Mouse (Mus musculus): ENCODE measurements at regions not wholly inside any gene's neighbourhood (a gene's known extent, or its start where the extent isn't known, plus 50 kb on each side); places are given as distances from the start of the nearest gene placed in this dataset.

- no peak for DNase-seq
- intact Hi-C loops (cut with DNase I; ENCODE audit: low total_unique reads): no loop called here
Observed at GRCm38 (mm10) chr17:41525101-41525500, 590.3 kb upstream of the Cenpq start.

GRCm38 (mm10) chr17:41512041-41512440 lies 577.2 kb upstream of the Cenpq start:
- DNase-seq: no peak
- intact Hi-C loops (cut with DNase I; ENCODE audit: low total_unique reads): no loop called here

GRCm38 (mm10) chr17:41505000-41505399 lies 570.2 kb upstream of the Cenpq start:
- DNase-seq: no peak
- intact Hi-C loops (cut with DNase I; ENCODE audit: low total_unique reads): loop anchor here (10.0 kb wide), 1 partner anchor 1100 kb away; no protein-coding TSS in a partner anchor
